Mouse (Mus musculus): ENCODE measurements around the gene Ggt6.

DNA sequence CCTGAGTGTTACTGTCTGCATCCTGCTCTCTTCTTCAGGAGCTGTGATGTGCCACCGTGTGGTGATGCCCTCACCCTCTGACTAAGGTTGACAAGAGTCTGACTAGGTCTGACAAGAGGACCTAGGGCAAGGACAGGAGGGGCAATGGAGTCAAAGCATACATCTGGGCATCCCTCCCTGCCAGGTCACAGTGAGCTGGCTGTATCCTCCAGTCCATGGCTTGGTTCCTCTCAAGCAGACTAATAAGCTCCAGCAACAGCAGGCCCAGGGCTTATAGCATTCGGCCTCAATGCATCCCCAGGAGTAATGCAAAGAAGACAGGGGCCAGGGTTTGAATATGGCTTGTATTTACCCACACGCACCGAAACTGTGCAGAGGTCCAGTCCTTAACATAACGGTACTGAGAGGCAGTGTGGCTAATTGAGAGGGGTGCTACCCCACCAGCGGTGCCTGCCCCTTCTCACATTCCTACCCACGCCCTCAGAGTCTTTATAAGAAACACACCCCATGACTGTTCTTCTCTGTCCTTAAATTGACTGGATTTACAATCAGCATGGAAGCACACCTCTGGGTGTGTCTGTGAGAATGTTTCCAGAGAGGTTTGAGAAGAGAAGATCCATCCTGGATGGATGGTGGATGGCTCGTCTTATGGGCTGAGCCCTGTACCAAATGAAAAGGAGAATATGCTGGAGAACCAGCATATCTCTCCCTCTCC is 37.4 kb upstream of the Ggt6 start:
- TF ChIP-seq CTCF (IDR thresholded peaks at IDR 0.05), result no peak
- TF ChIP-seq EP300 (IDR thresholded peaks at IDR 0.05), result no peak
